Mouse (Mus musculus) CH12.LX (cell line): ENCODE data around the gene Phykpl.

Experiments used
- CTCF ChIP-seq, 2 experiments: IDR thresholded peaks in 1 of 2; conservative IDR thresholded peaks in 1 of 2; 2 replicates each; pipeline ENCODE4 v1.5.1; 2011 to 2012; ENCODE audit warnings: low read depth in 2 of 2, low read length in 2 of 2, improper control_type of control experiment in 1 of 2, inconsistent platforms in 1 of 2, mild to moderate bottlenecking in 1 of 2, moderate library complexity in 1 of 2
- EP300 ChIP-seq: IDR thresholded peaks from 2 replicates; pipeline ENCODE4 v1.6.1; 2011; ENCODE audit warnings: low read length, improper control_type of control experiment
- MAX ChIP-seq: IDR thresholded peaks from 2 replicates; pipeline ENCODE4 v1.6.1; 2011; ENCODE audit warnings: low read length, improper control_type of control experiment
- MXI1 ChIP-seq: IDR thresholded peaks from 2 replicates; pipeline ENCODE4 v1.6.1; 2011; ENCODE audit warnings: mild to moderate bottlenecking, low read depth, low read length, improper control_type of control experiment
- POLR2A ChIP-seq: IDR thresholded peaks from 2 replicates; pipeline ENCODE4 v1.6.1; 2011; ENCODE audit warnings: low read depth, mild to moderate bottlenecking, improper control_type of control experiment, low read length
- POLR2AphosphoS2 ChIP-seq: IDR thresholded peaks from 2 replicates; pipeline ENCODE4 v1.6.1; 2011; ENCODE audit warnings: low read depth, low read length, improper control_type of control experiment
- UBTF ChIP-seq: IDR thresholded peaks from 2 replicates; pipeline ENCODE4 v1.6.1; 2012; ENCODE audit warnings: low read depth, mild to moderate bottlenecking, inconsistent platforms, low read length, improper control_type of control experiment, moderate library complexity
- ZKSCAN1 ChIP-seq: IDR thresholded peaks from 2 replicates; pipeline ENCODE4 v1.6.1; 2012; ENCODE audit warnings: low read depth, inconsistent platforms, low read length, improper control_type of control experiment, borderline replicate concordance

DNA sequence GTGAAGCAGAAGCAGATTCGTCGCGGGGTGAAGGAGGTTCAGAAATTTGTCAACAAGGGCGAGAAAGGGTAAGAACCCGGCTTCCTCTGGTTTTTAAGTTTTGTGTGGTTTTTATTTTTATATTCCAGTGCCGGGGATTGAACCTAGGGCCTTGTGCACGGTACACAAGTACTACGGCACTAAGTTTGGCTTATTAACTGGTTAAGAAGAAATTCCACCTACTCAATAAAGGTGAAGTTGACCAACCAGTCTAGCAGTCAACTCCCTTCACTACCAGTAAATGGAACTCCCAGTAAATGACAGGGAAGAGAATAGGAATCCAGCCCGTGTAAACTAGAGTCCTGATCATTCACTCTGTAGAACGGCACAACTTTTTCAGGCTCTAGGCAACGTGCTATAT is 35.5 kb downstream of the Phykpl start:
- no peak for TF ChIP-seq POLR2AphosphoS2
- no peak for TF ChIP-seq CTCF (conservative IDR thresholded peaks at IDR 0.05 in 1 of 2, IDR thresholded peaks at IDR 0.05 in 1 of 2; ENCODE audit: low read depth in 2 of 2, low read length in 2 of 2)
- no peak for TF ChIP-seq MAX
- no peak for TF ChIP-seq EP300
- no peak for TF ChIP-seq ZKSCAN1
- no peak for TF ChIP-seq MXI1
- no peak for TF ChIP-seq POLR2A
- no peak for TF ChIP-seq UBTF
